Mouse (Mus musculus) E14TG2a.4 (cell line): ENCODE measurements at regions not wholly inside any gene's neighbourhood (a gene's known extent, or its start where the extent isn't known, plus 50 kb on each side); places are given as distances from the start of the nearest gene placed in this dataset.

ENCODE experiments used
- H3K27me3 ChIP-seq: 2 replicates; pipeline ENCODE4 v1.6.1; 2014; ENCODE audit warnings: low read length, control low read depth; ENCODE audit not compliant: insufficient read depth
- H3K36me3 ChIP-seq: 2 replicates; pipeline ENCODE4 v1.6.1; 2014; ENCODE audit warnings: low read length, control low read depth; ENCODE audit not compliant: insufficient read depth
- H3K4me1 ChIP-seq: replicated peaks from 2 replicates; pipeline ENCODE4 v1.6.1; 2014; ENCODE audit warnings: low read depth, low read length, control low read depth
- H3K4me3 ChIP-seq: replicated peaks from 2 replicates; pipeline ENCODE4 v1.5.1; 2014; ENCODE audit warnings: mild to moderate bottlenecking, low read length
- H3K9me3 ChIP-seq: 2 replicates; pipeline ENCODE4 v1.6.1; 2014; ENCODE audit warnings: low read length, control low read depth
- CTCF ChIP-seq: conservative IDR thresholded peaks from 2 replicates; pipeline ENCODE4 v1.5.1; 2014; ENCODE audit warnings: low read length
- NANOG ChIP-seq: IDR thresholded peaks from 2 replicates; pipeline ENCODE4 v1.6.1; 2014; ENCODE audit warnings: borderline replicate concordance, low read length, mixed read lengths
- POU5F1 ChIP-seq: IDR thresholded peaks from 2 replicates; pipeline ENCODE4 v1.6.1; 2014; ENCODE audit warnings: low read length, borderline replicate concordance

GRCm38 (mm10) chr19:59646656-59647055 is 188.5 kb downstream of the Emx2 start:
- H3K4me1 ChIP-seq = no peaks in the 10 kb centered on the region
- no peak overlapping the region for H3K4me3 ChIP-seq
- no peaks in the 10 kb centered on the region for H3K9me3 ChIP-seq
- no peaks in the 10 kb centered on the region for H3K36me3 ChIP-seq
- TF ChIP-seq NANOG = no peak
- TF ChIP-seq POU5F1 = no peak
- TF ChIP-seq CTCF = no peak
- 0 out of 2 replicates have a peak, but pooled peaks cover 3% of the 10 kb centered on the region for H3K27me3 ChIP-seq

GRCm38 (mm10) chr19:59649421-59649820 is 191.2 kb downstream of the Emx2 start:
- H3K4me3 ChIP-seq = no peak overlapping the region
- no peak for TF ChIP-seq POU5F1
- TF ChIP-seq CTCF = no peak
- H3K36me3 ChIP-seq = no peaks in the 10 kb centered on the region
- H3K27me3 ChIP-seq = 0 out of 2 replicates have a peak, but pooled peaks cover 3% of the 10 kb centered on the region
- no peaks in the 10 kb centered on the region for H3K4me1 ChIP-seq
- no peaks in the 10 kb centered on the region for H3K9me3 ChIP-seq

DNA sequence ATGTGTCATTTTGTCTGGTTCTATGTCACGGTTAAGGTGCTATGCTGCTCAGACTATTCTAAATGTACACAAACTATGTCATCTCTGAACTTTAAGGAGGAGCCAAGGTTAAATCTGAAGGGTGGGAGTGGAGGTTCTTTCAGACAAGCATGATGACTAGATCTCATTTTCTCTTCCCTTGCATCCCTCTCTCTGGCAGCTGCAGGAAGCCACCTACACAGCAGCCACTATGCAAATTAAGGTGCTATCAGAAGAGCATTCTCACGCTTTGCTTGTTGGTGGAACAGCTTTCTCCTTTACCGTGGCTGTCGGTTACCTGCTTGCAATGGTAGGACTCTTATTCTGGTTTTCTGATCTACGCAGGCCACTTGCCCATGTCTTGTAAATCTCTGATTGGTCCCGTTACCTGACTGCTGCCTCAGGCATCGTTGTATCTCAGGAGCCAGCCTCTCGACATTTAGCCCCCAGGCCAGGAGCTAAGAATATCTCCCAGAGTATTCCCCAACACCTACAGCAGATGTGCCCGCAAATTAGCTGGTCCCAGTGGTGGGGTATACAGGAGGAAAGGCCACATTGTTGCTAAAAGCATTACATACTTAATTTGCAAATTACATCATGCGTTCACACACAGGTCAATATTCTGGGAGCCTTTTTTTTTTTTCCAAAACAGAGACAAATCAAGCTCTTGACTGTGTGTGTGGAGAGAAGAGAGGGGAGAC is 192.6 kb downstream of the Emx2 start:
- Histone ChIP-seq H3K27me3 (0 out of 2 replicates have a peak, but pooled peaks cover 3% of the 10 kb centered on the region), H3K4me3 (no peak overlapping the region), H3K4me1 (no peaks in the 10 kb centered on the region), H3K36me3 (no peaks in the 10 kb centered on the region), H3K9me3 (no peaks in the 10 kb centered on the region)
- no peak for TF ChIP-seq NANOG
- TF ChIP-seq CTCF = no peak
- no peak for TF ChIP-seq POU5F1

DNA sequence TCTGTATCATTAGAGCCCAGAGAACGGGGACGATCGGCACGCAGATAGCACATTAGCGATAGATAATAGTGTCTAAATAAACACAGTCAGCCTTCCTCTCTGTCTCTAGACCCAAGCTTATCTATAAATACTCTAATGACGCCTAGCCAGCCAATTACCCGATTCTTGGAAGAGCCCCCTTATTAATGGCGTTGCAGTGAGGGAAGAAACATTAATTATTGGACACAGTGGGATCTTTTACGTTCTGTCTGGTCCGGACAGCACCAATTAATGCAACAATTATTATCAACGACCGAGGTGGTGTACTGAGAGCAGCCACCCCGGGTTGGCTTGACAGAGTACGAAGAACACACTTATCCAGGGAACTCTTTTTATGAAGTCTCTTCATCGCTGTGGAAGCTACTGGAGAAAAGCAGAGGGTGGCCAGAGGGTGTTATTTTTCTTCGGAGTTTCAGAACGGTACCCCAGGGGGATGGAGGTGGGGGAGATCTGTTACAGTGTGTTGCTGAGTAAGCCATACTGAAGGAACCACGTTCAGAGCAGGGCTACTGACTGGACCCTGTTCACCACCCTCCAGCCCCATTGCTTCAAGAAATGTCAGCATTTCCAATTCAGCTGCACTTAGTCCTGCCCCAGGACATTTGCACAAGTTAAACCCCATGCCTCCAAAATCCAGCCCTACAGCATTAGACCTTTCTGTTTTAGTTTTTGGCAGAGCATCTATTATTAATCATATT is 195.6 kb downstream of the Emx2 start:
- Histone ChIP-seq H3K27me3 (0 out of 2 replicates have a peak, but pooled peaks cover 3% of the 10 kb centered on the region), H3K36me3 (no peaks in the 10 kb centered on the region), H3K4me3 (no peak overlapping the region), H3K4me1 (no peaks in the 10 kb centered on the region), H3K9me3 (no peaks in the 10 kb centered on the region)
- TF ChIP-seq POU5F1 = no peak
- TF ChIP-seq CTCF = no peak
- no peak for TF ChIP-seq NANOG

- Histone ChIP-seq H3K4me3 (no peak overlapping the region), H3K36me3 (no peaks in the 10 kb centered on the region), H3K27me3 (0 out of 2 replicates have a peak, but pooled peaks cover 3% of the 10 kb centered on the region), H3K4me1 (no peaks in the 10 kb centered on the region), H3K9me3 (no peaks in the 10 kb centered on the region)
- TF ChIP-seq NANOG = no peak
- no peak for TF ChIP-seq CTCF
- no peak for TF ChIP-seq POU5F1
Measured at GRCm38 (mm10) chr19:59655321-59655720, 197.1 kb downstream of the Emx2 start.

GRCm38 (mm10) chr19:59669793-59670192 is 211.6 kb downstream of the Emx2 start:
- H3K4me3 ChIP-seq = no peak overlapping the region
- H3K4me1 ChIP-seq = no peaks in the 10 kb centered on the region
- no peak for TF ChIP-seq POU5F1
- TF ChIP-seq NANOG = no peak
- TF ChIP-seq CTCF = no peak
- no peaks in the 10 kb centered on the region for H3K9me3 ChIP-seq
- no peaks in the 10 kb centered on the region for H3K27me3 ChIP-seq
- no peaks in the 10 kb centered on the region for H3K36me3 ChIP-seq

DNA sequence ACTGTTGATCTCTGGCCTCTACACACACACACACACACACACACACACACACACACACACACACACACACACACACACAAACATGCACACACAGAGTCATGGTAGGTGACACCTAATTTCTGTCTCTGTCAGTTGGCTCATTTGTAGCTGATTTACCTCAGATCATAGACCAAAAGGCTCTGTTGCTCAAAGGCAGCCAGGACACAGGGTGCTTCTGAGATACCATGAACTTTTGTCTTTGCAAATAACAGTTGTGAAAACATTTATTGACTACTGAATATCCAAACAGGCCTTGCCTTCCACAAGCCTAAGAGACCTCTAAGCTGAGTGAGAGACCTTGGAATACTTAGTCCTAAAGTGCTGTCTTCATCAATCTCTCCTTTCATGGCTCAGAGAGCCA is 215.4 kb downstream of the Emx2 start:
- H3K9me3 ChIP-seq = no peaks in the 10 kb centered on the region
- no peaks in the 10 kb centered on the region for H3K36me3 ChIP-seq
- no peaks in the 10 kb centered on the region for H3K4me1 ChIP-seq
- H3K4me3 ChIP-seq = no peak overlapping the region
- 0 out of 2 replicates have a peak, but pooled peaks cover 5% of the 10 kb centered on the region for H3K27me3 ChIP-seq
- TF ChIP-seq CTCF (no peak), NANOG (no peak)

GRCm38 (mm10) chr19:59679191-59679590 is 221.0 kb downstream of the Emx2 start:
- H3K4me1 ChIP-seq = no peaks in the 10 kb centered on the region
- H3K27me3 ChIP-seq = 0 out of 2 replicates have a peak, but pooled peaks cover 5% of the 10 kb centered on the region
- TF ChIP-seq POU5F1 = no peak
- TF ChIP-seq CTCF = no peak
- TF ChIP-seq NANOG = no peak
- no peak overlapping the region for H3K4me3 ChIP-seq
- H3K36me3 ChIP-seq = no peaks in the 10 kb centered on the region
- H3K9me3 ChIP-seq = no peaks in the 10 kb centered on the region

DNA sequence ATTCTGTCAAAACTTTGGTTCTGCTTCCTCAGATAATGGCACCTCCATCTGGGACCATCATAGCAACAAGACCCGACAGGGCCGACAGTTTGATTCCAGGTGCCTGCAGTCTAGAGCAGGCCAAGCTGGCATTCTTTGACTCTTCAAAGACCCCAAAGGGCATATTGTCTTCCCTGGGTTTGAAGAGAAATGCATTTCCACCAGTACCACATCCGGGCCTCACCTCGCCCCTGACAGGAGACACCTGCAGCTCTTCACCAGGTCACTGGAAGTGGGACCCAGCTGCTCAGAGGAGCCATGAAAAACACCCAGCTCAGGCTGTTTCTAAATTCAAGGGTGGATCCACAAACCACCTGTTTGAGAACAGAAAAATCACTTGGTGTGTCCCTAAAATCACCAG is 222.2 kb downstream of the Emx2 start:
- TF ChIP-seq POU5F1 (no peak), CTCF (no peak), NANOG (no peak)
- Histone ChIP-seq H3K9me3 (no peaks in the 10 kb centered on the region), H3K36me3 (no peaks in the 10 kb centered on the region)

More for the DNA sequence above, 222.2 kb downstream of the Emx2 start:
- 0 out of 2 replicates have a peak, but pooled peaks cover 5% of the 10 kb centered on the region for H3K27me3 ChIP-seq
- H3K4me3 ChIP-seq = no peak overlapping the region
- H3K4me1 ChIP-seq = no peaks in the 10 kb centered on the region
